Mouse (Mus musculus) liver, embryonic 11.5 days (tissue): ENCODE measurements around the gene Gale. TPM values are rescaled to one million over a fixed set of nuclear protein-coding genes. Genes with fewer than 3 reads are reported as not detected.
"Not testable (repeated sequence)": the region's sequence is repeated elsewhere in the genome, so short reads cannot be mapped to it uniquely, and the experiment has no call there.

Source experiments
- ATAC-seq: fragments of 200-750 bp; cut with Nextera tagmentation; replicated peaks from 2 replicates; pipeline ENCODE4 v1.8.0; 2017; ENCODE audit warnings: moderate number of reproducible peaks, mild to moderate bottlenecking, moderate TSS enrichment, moderate library complexity; ENCODE audit not compliant: low FRiP score
- DNase-seq: peaks from one replicate; pipeline ENCODE4 v3.0.0-alpha.2; 2017; ENCODE audit warnings: low spot score
- H3K27ac ChIP-seq: fragments of 300-500 bp; sonication (generic); 2 replicates; pipeline ENCODE4 v1.5.1; 2014; ENCODE audit warnings: mild to moderate bottlenecking, low read depth, low read length, control low read depth
- H3K27me3 ChIP-seq: fragments of 300-500 bp; sonication (generic); replicated peaks from 2 replicates; pipeline ENCODE4 v1.6.1; 2014; ENCODE audit warnings: low read length, mixed read lengths; ENCODE audit not compliant: control insufficient read depth, insufficient read depth
- H3K36me3 ChIP-seq: fragments of 300-500 bp; sonication (generic); 2 replicates; pipeline ENCODE4 v1.6.1; 2014; ENCODE audit warnings: mild to moderate bottlenecking, low read length, moderate library complexity, mixed read lengths; ENCODE audit not compliant: control insufficient read depth, insufficient read depth
- H3K4me1 ChIP-seq: fragments of 300-500 bp; sonication (generic); replicated peaks from 2 replicates; pipeline ENCODE4 v1.6.1; 2014; ENCODE audit warnings: low read length, mixed read lengths; ENCODE audit not compliant: control insufficient read depth, insufficient read depth
- H3K4me2 ChIP-seq: fragments of 300-500 bp; sonication (generic); 2 replicates; pipeline ENCODE4 v1.6.1; 2014; ENCODE audit warnings: mild to moderate bottlenecking, control low read depth, moderate library complexity
- H3K4me3 ChIP-seq: fragments of 300-500 bp; sonication (generic); 2 replicates; pipeline ENCODE4 v1.5.1; 2014; ENCODE audit warnings: low read depth, low read length, control low read depth
- H3K9ac ChIP-seq: fragments of 300-500 bp; sonication (generic); 2 replicates; pipeline ENCODE4 v1.6.1; 2014; ENCODE audit warnings: low read depth, low read length, control low read depth
- H3K9me3 ChIP-seq: fragments of 300-500 bp; sonication (generic); 2 replicates; pipeline ENCODE4 v1.6.1; 2016; ENCODE audit warnings: low read length, inconsistent platforms, mixed read lengths; ENCODE audit not compliant: control insufficient read depth
- WGBS: fragments of 180-500 bp; shearing (Covaris S2); extraction: QIAGEN DNeasy Blood & Tissue Kit; methylation state at CpG from one replicate; pipeline ENCODE4 v1.1.7; 2014; 5-methylcytosine and 5-hydroxymethylcytosine counted together
- polyA plus RNA-seq: library from polyadenylated mRNA; unstranded; fragments of >200 nt; fragmentation: Nextera tagmentation; extraction: Ambion mirVana; gene quantifications from 2 replicates; pipeline ENCODE4 v1.2.1, GENCODE M21; 2014

Gene Gale
- polyA plus RNA-seq, 1 experiment from 2014 or later: 49.8 TPM

GRCm38 (mm10) chr4:135934708-135935500 is 28.6 kb upstream of the Gale start:
- ATAC-seq (peak; percentile 74), DNase-seq (no peak)
- H3K27ac ChIP-seq: peak overlapping the region; percentile 75
- no peaks in the 10 kb centered on the region for H3K9me3 ChIP-seq
- H3K4me3 ChIP-seq: no peak overlapping the region
- H3K9ac ChIP-seq: peak overlapping the region; percentile 17; the same call in 1 of the 2 replicates
- H3K4me2 ChIP-seq: peak overlapping the region; percentile 44
- H3K4me1 ChIP-seq: peaks cover 31% of the 10 kb centered on the region
- 34% methylated on average over 12 of the region's 12 CpGs for WGBS
- no peaks in the 10 kb centered on the region for H3K27me3 ChIP-seq
- no peaks in the 10 kb centered on the region; the same call in 1 of the 2 replicates for H3K36me3 ChIP-seq

GRCm38 (mm10) chr4:135935502-135935901 is 28.0 kb upstream of the Gale start:
- DNase-seq: no peak
- 48% methylated on average over 5 of the region's 5 CpGs for WGBS
- peak overlapping the region; percentile 44 for H3K4me2 ChIP-seq
- no peaks in the 10 kb centered on the region for H3K9me3 ChIP-seq
- no peak overlapping the region for H3K4me3 ChIP-seq
- H3K27ac ChIP-seq: peak overlapping the region; percentile 67
- no peaks in the 10 kb centered on the region for H3K27me3 ChIP-seq
- 0 out of 2 replicates have a peak, but pooled peaks have one; percentile 29 for ATAC-seq
- H3K36me3 ChIP-seq: no peaks in the 10 kb centered on the region; the same call in 1 of the 2 replicates
- peaks cover 31% of the 10 kb centered on the region for H3K4me1 ChIP-seq
- peak overlapping the region; percentile 17; the same call in 1 of the 2 replicates for H3K9ac ChIP-seq

- WGBS: 62% methylated on average over 7 of the region's 7 CpGs
- Histone ChIP-seq H3K4me3 (no peak overlapping the region), H3K9me3 (no peaks in the 10 kb centered on the region), H3K4me2 (no peak overlapping the region), H3K36me3 (no peaks in the 10 kb centered on the region), H3K27me3 (no peaks in the 10 kb centered on the region), H3K27ac (no peak overlapping the region; the same call in 1 of the 2 replicates), H3K4me1 (peaks cover 34% of the 10 kb centered on the region), H3K9ac (no peak overlapping the region)
- ATAC-seq (peak; percentile 61), DNase-seq (no peak)
Observed at GRCm38 (mm10) chr4:135938858-135939257, 24.7 kb upstream of the Gale start.

- H3K4me1 ChIP-seq: peaks cover 21% of the 10 kb centered on the region
- not testable (repeated sequence) for H3K4me2 ChIP-seq, H3K9ac ChIP-seq, DNase-seq, H3K27me3 ChIP-seq, ATAC-seq, H3K4me3 ChIP-seq, H3K9me3 ChIP-seq, H3K27ac ChIP-seq, H3K36me3 ChIP-seq
- WGBS: 82% methylated on average over 8 of the region's 8 CpGs
Observed at GRCm38 (mm10) chr4:135941026-135941425, 22.5 kb upstream of the Gale start.

GRCm38 (mm10) chr4:135942193-135942592 is 21.3 kb upstream of the Gale start:
- no peaks in the 10 kb centered on the region for H3K9me3 ChIP-seq
- no peak for ATAC-seq
- 66% methylated on average over 6 of the region's 6 CpGs for WGBS
- no peak overlapping the region for H3K4me3 ChIP-seq
- no peak overlapping the region for H3K4me2 ChIP-seq
- H3K27me3 ChIP-seq: no peaks in the 10 kb centered on the region
- H3K9ac ChIP-seq: no peak overlapping the region
- no peak overlapping the region for H3K27ac ChIP-seq
- no peaks in the 10 kb centered on the region for H3K36me3 ChIP-seq
- H3K4me1 ChIP-seq: peaks cover 13% of the 10 kb centered on the region
- DNase-seq: no peak

GRCm38 (mm10) chr4:135943389-135943788 is 20.1 kb upstream of the Gale start:
- Histone ChIP-seq H3K36me3 (no peaks in the 10 kb centered on the region), H3K4me3 (no peak overlapping the region), H3K4me1 (peaks cover 21% of the 10 kb centered on the region), H3K4me2 (no peak overlapping the region), H3K9ac (no peak overlapping the region), H3K9me3 (no peaks in the 10 kb centered on the region), H3K27me3 (no peaks in the 10 kb centered on the region), H3K27ac (no peak overlapping the region)
- WGBS: 55% methylated on average over 4 of the region's 4 CpGs
- DNase-seq: no peak
- no peak for ATAC-seq

- Histone ChIP-seq H3K4me1 (peaks cover 25% of the 10 kb centered on the region), H3K36me3 (no peaks in the 10 kb centered on the region), H3K27me3 (no peaks in the 10 kb centered on the region), H3K9ac (no peak overlapping the region; the same call in 1 of the 2 replicates), H3K4me2 (peak overlapping the region; percentile 81), H3K27ac (peak overlapping the region; percentile 26; the same call in 1 of the 2 replicates), H3K4me3 (peak overlapping the region; percentile 82), H3K9me3 (no peaks in the 10 kb centered on the region)
- peak; percentile 15; the same call in 1 of the 2 replicates for ATAC-seq
- 69% methylated on average over 10 of the region's 10 CpGs for WGBS
- DNase-seq: no peak
Observed at GRCm38 (mm10) chr4:135945706-135946105, 17.8 kb upstream of the Gale start.

GRCm38 (mm10) chr4:135946278-135946658 is 17.3 kb upstream of the Gale start, which contains the start of gene Hmgcl:
Gene Hmgcl, plus strand, starts transcription at chr4:135946448.
- ATAC-seq: peak; percentile 90
- peaks cover 25% of the 10 kb centered on the region for H3K4me1 ChIP-seq
- 0% methylated on average over 23 of the region's 23 CpGs for WGBS

More at GRCm38 (mm10) chr4:135946278-135946658, 17.3 kb upstream of the Gale start, which contains the start of gene Hmgcl:
- Histone ChIP-seq H3K36me3 (no peaks in the 10 kb centered on the region; the same call in 1 of the 2 replicates), H3K27ac (peak within 1 kb of the TSS; percentile 53), H3K27me3 (no peaks in the 10 kb centered on the region), H3K4me2 (peak within 1 kb of the TSS; percentile 81), H3K4me3 (peak within 1 kb of the TSS; percentile 82), H3K9ac (peak within 1 kb of the TSS; percentile 84), H3K9me3 (no peaks in the 10 kb centered on the region)
- DNase-seq: peak; percentile 90
